Mouse (Mus musculus): ENCODE data around the gene Camkmt.

- TF ChIP-seq CTCF (IDR thresholded peaks at IDR 0.05; ENCODE audit: extremely low read depth, insufficient read depth, insufficient read length, insufficient replicate concordance), result no peak
- TF ChIP-seq POLR2A (IDR thresholded peaks at IDR 0.05; ENCODE audit: low read depth, low read length), result no peak
These were observed 78.4 kb downstream of the Camkmt start for GRCm38 (mm10) chr17:85168761-85169160.
